In genomic region chr4:138729018-138729703, GRCm38 (mm10) we compare ENCODE assay signal across 10 mouse cellular contexts. TPM values are rescaled to one million over a fixed set of nuclear protein-coding genes. Genes with fewer than 3 reads are reported as not detected.
DNase-seq lines count a peak whose midpoint lies in the region; ATAC-seq lines count a peak whose summit lies in the region.
"Had no signal": no experiment of that assay in that cellular context is flagged by ENCODE, and none has a peak within 500 bp of the region (broad histone marks: within the 10 kb centered on the region; RNA-seq: fewer than 3 reads in every experiment).

No protein-coding gene starts in this region.

- no peak overlapping the region for H3K27ac ChIP-seq in embryonic facial prominence, embryonic 11.5 days (replicated peaks; ENCODE audit: low read depth, low read length)
- H3K27ac ChIP-seq in embryonic facial prominence, embryonic 10.5 days (replicated peaks), result no peak overlapping the region
- H3K27ac ChIP-seq in hindbrain, embryonic 16.5 days (ENCODE audit: low read depth, low read length), result peak overlapping the region; percentile 12; the same call in 1 of the 2 replicates
- H3K27ac ChIP-seq in lung, embryonic 15.5 days, result peak overlapping the region; percentile 59; the same call in 1 of the 2 replicates

- H3K4me3 ChIP-seq in embryonic facial prominence, embryonic 11.5 days (ENCODE audit: low read depth, low read length), result no peak overlapping the region
- no peak overlapping the region for H3K4me3 ChIP-seq in embryonic facial prominence, embryonic 10.5 days
- no peak overlapping the region for H3K4me3 ChIP-seq in hindbrain, embryonic 16.5 days (ENCODE audit: low read length)
- no peak overlapping the region for H3K4me3 ChIP-seq in lung, embryonic 15.5 days
- H3K4me3 ChIP-seq: erythroblast, embryonic 14.5 days had no signal

- H3K36me3 ChIP-seq in embryonic facial prominence, embryonic 11.5 days (replicated peaks; ENCODE audit: control insufficient read depth, insufficient read depth, low read depth, low read length), result no peaks in the 10 kb centered on the region
- H3K36me3 ChIP-seq in embryonic facial prominence, embryonic 10.5 days (replicated peaks), result no peaks in the 10 kb centered on the region
- no peaks in the 10 kb centered on the region for H3K36me3 ChIP-seq in hindbrain, embryonic 16.5 days (ENCODE audit: control insufficient read depth, insufficient read depth, low read length)
- H3K36me3 ChIP-seq in lung, embryonic 15.5 days, result no peaks in the 10 kb centered on the region

- peak; percentile 7; the same call in 1 of the 2 replicates for ATAC-seq in embryonic facial prominence, embryonic 11.5 days (replicated peaks; ENCODE audit: insufficient number of reproducible peaks, low FRiP score, low TSS enrichment, low read depth)
- peak; percentile 79 for ATAC-seq in hindbrain, embryonic 16.5 days
- ATAC-seq in lung, embryonic 15.5 days (ENCODE audit: borderline replicate concordance, extremely low read depth, low FRiP score, low TSS enrichment), result peak; percentile 83

- no peaks in the 10 kb centered on the region for H3K27me3 ChIP-seq in embryonic facial prominence, embryonic 11.5 days (ENCODE audit: control insufficient read depth, insufficient read depth, low read length)
- no peaks in the 10 kb centered on the region for H3K27me3 ChIP-seq in embryonic facial prominence, embryonic 10.5 days (replicated peaks; ENCODE audit: low read depth, poor library complexity, severe bottlenecking)
- no peaks in the 10 kb centered on the region for H3K27me3 ChIP-seq in hindbrain, embryonic 16.5 days (replicated peaks; ENCODE audit: control insufficient read depth, insufficient read depth, low read length)
- no peaks in the 10 kb centered on the region for H3K27me3 ChIP-seq in lung, embryonic 15.5 days

- 44% methylated on average over 9 of the region's 9 CpGs for WGBS in embryonic facial prominence, embryonic 11.5 days
- 47% methylated on average over 9 of the region's 9 CpGs for WGBS in embryonic facial prominence, embryonic 10.5 days
- WGBS in hindbrain, embryonic 16.5 days, result 23% methylated on average over 9 of the region's 9 CpGs
- WGBS in lung, embryonic 15.5 days, result 23% methylated on average over 9 of the region's 9 CpGs

- peaks cover 2% of the 10 kb centered on the region; the same call in 1 of the 2 replicates for H3K4me1 ChIP-seq in embryonic facial prominence, embryonic 11.5 days (ENCODE audit: control insufficient read depth, insufficient read depth, low read length)
- H3K4me1 ChIP-seq in embryonic facial prominence, embryonic 10.5 days, result peaks cover 29% of the 10 kb centered on the region
- H3K4me1 ChIP-seq in hindbrain, embryonic 16.5 days (ENCODE audit: control insufficient read depth, insufficient read depth, low read depth, low read length), result peaks cover 14% of the 10 kb centered on the region
- peaks cover 52% of the 10 kb centered on the region for H3K4me1 ChIP-seq in lung, embryonic 15.5 days

- H3K9ac ChIP-seq in embryonic facial prominence, embryonic 11.5 days (replicated peaks; ENCODE audit: low read length), result no peak overlapping the region
- H3K9ac ChIP-seq in hindbrain, embryonic 16.5 days (ENCODE audit: low read depth, low read length), result no peak overlapping the region
- no peak overlapping the region for H3K9ac ChIP-seq in lung, embryonic 15.5 days

- H3K4me2 ChIP-seq in embryonic facial prominence, embryonic 11.5 days (ENCODE audit: low read depth, low read length), result no peak overlapping the region
- H3K4me2 ChIP-seq in hindbrain, embryonic 16.5 days (ENCODE audit: low read length), result no peak overlapping the region
- H3K4me2 ChIP-seq in lung, embryonic 15.5 days, result no peak overlapping the region

- H3K9me3 ChIP-seq in embryonic facial prominence, embryonic 11.5 days (replicated peaks; ENCODE audit: control insufficient read depth, low read length), result no peaks in the 10 kb centered on the region
- H3K9me3 ChIP-seq in embryonic facial prominence, embryonic 10.5 days, result no peaks in the 10 kb centered on the region
- H3K9me3 ChIP-seq in hindbrain, embryonic 16.5 days (ENCODE audit: control insufficient read depth, low read length), result no peaks in the 10 kb centered on the region
- no peaks in the 10 kb centered on the region for H3K9me3 ChIP-seq in lung, embryonic 15.5 days

- peak; percentile 17 for DNase-seq in embryonic facial prominence, embryonic 11.5 days (ENCODE audit: low spot score)
- no peak for DNase-seq in embryonic facial prominence, embryonic 10.5 days (ENCODE audit: low spot score)
- DNase-seq in MN1 (ENCODE audit: low spot score), result peak; percentile 63
- DNase-seq in urinary bladder, postnatal 14 days (ENCODE audit: low spot score), result no peak
- DNase-seq in cerebellum, adult 11-12 months, result no peak
- DNase-seq in right cerebral cortex, adult 2 months (ENCODE audit: low spot score in 2 of 2), result no peak

RNA-seq across cellular contexts. Expression of gene Pla2g2c, which starts 4.6 kb away (rescaled TPM):
- 0.28 and 0.48 TPM in 2 replicates for polyA plus RNA-seq in embryonic facial prominence, embryonic 11.5 days (2014; fragmentation: Nextera tagmentation; extraction: Ambion mirVana)
- 0.52 and 0.65 TPM in 2 replicates for polyA plus RNA-seq in embryonic facial prominence, embryonic 10.5 days (2016; fragmentation: Nextera tagmentation; extraction: Ambion mirVana)
- polyA plus RNA-seq in hindbrain, embryonic 16.5 days (2015; fragmentation: Nextera tagmentation; extraction: Ambion mirVana), result 0.35 and 0.36 TPM in 2 replicates
- polyA plus RNA-seq in lung, embryonic 15.5 days (2015; fragmentation: Nextera tagmentation; extraction: Ambion mirVana), result 0.13 and 0.30 TPM in 2 replicates
- polyA plus RNA-seq: erythroblast, embryonic 14.5 days had no signal

RNA-seq across cellular contexts. Expression of gene Ubxn10, which starts 7.8 kb away (rescaled TPM):
- 1.1 and 1.4 TPM in 2 replicates for polyA plus RNA-seq in embryonic facial prominence, embryonic 11.5 days (2014; fragmentation: Nextera tagmentation; extraction: Ambion mirVana)
- polyA plus RNA-seq in embryonic facial prominence, embryonic 10.5 days (2016; fragmentation: Nextera tagmentation; extraction: Ambion mirVana), result 1.3 and 1.4 TPM in 2 replicates
- polyA plus RNA-seq in hindbrain, embryonic 16.5 days (2015; fragmentation: Nextera tagmentation; extraction: Ambion mirVana), result 4.5 and 5.2 TPM in 2 replicates
- polyA plus RNA-seq in lung, embryonic 15.5 days (2015; fragmentation: Nextera tagmentation; extraction: Ambion mirVana), result 3.6 and 3.8 TPM in 2 replicates
- polyA plus RNA-seq: erythroblast, embryonic 14.5 days had no signal

RNA-seq across cellular contexts. Expression of gene Pla2g2f, which starts 28.3 kb away (rescaled TPM):
- not detected in 2 replicates for polyA plus RNA-seq in embryonic facial prominence, embryonic 11.5 days (2014; fragmentation: Nextera tagmentation; extraction: Ambion mirVana)
- not detected in 2 replicates for polyA plus RNA-seq in embryonic facial prominence, embryonic 10.5 days (2016; fragmentation: Nextera tagmentation; extraction: Ambion mirVana)
- 0.06 TPM in 1 of 2 replicates, not detected in the other for polyA plus RNA-seq in hindbrain, embryonic 16.5 days (2015; fragmentation: Nextera tagmentation; extraction: Ambion mirVana)
- not detected in 2 replicates for polyA plus RNA-seq in lung, embryonic 15.5 days (2015; fragmentation: Nextera tagmentation; extraction: Ambion mirVana)
- polyA plus RNA-seq: erythroblast, embryonic 14.5 days; testis, adult 2 months had no signal

RNA-seq across cellular contexts. Expression of gene Pla2g2d, which starts 46.4 kb away (rescaled TPM):
- 0.43 and 1.1 TPM in 2 replicates for polyA plus RNA-seq in embryonic facial prominence, embryonic 11.5 days (2014; fragmentation: Nextera tagmentation; extraction: Ambion mirVana)
- polyA plus RNA-seq in embryonic facial prominence, embryonic 10.5 days (2016; fragmentation: Nextera tagmentation; extraction: Ambion mirVana), result 0.26 and 0.80 TPM in 2 replicates
- polyA plus RNA-seq in hindbrain, embryonic 16.5 days (2015; fragmentation: Nextera tagmentation; extraction: Ambion mirVana), result 0.61 and 0.76 TPM in 2 replicates
- not detected in 2 replicates for polyA plus RNA-seq in lung, embryonic 15.5 days (2015; fragmentation: Nextera tagmentation; extraction: Ambion mirVana)
- polyA plus RNA-seq: erythroblast, embryonic 14.5 days had no signal

Comparison
In these comparisons a context has a peak if more than half of its experiments do, and no peak if none do; other contexts are left out.
1. DNase-seq: peak in embryonic facial prominence, embryonic 11.5 days (single experiment) and MN1 (single experiment); none in embryonic facial prominence, embryonic 10.5 days (single experiment), urinary bladder, postnatal 14 days (single experiment), cerebellum, adult 11-12 months (single experiment) and right cerebral cortex, adult 2 months (0 of 2).
2. ATAC-seq: peak in every context shown above with its lines; median percentile 83 in lung, embryonic 15.5 days; 79 in hindbrain, embryonic 16.5 days; 7 in embryonic facial prominence, embryonic 11.5 days.
3. H3K27ac ChIP-seq: peak in hindbrain, embryonic 16.5 days (single experiment) and lung, embryonic 15.5 days (single experiment); none in embryonic facial prominence, embryonic 11.5 days (single experiment) and embryonic facial prominence, embryonic 10.5 days (single experiment).